Mouse (Mus musculus): ENCODE measurements around the gene Gm7347. TPM values are rescaled to one million over a fixed set of nuclear protein-coding genes. Genes with fewer than 3 reads are reported as not detected.

Gene Gm7347
- polyA plus RNA-seq, 1 experiment from 2014 or later, result not detected

Other genes with a start within 250 kb of the Gm7347 start
- not detected in 2 replicates for gene Gm21663, start 116.2 kb downstream of the Gm7347 start, polyA plus RNA-seq (2016; fragmentation: Nextera tagmentation; extraction: Ambion mirVana)
- gene Gm21671, start 104.2 kb downstream of the Gm7347 start, polyA plus RNA-seq (2016; fragmentation: Nextera tagmentation; extraction: Ambion mirVana), result not detected in 2 replicates
- 0.08 TPM in 1 of 2 replicates, not detected in the other for gene Gm21680, start 85.9 kb downstream of the Gm7347 start, polyA plus RNA-seq (2016; fragmentation: Nextera tagmentation; extraction: Ambion mirVana)
- gene Gm21698, start 69.9 kb downstream of the Gm7347 start, polyA plus RNA-seq (2016; fragmentation: Nextera tagmentation; extraction: Ambion mirVana), result 0.20 TPM in 1 of 2 replicates, not detected in the other
- not detected in 2 replicates for gene Gm1979, start 53.8 kb downstream of the Gm7347 start, polyA plus RNA-seq (2016; fragmentation: Nextera tagmentation; extraction: Ambion mirVana)
- not detected in 2 replicates for gene Gm5862, start 35.7 kb downstream of the Gm7347 start, polyA plus RNA-seq (2016; fragmentation: Nextera tagmentation; extraction: Ambion mirVana)
- gene Speer4a, start 19.0 kb downstream of the Gm7347 start, polyA plus RNA-seq (2016; fragmentation: Nextera tagmentation; extraction: Ambion mirVana), result not detected in 2 replicates
- gene Gm10471, start 30.7 kb upstream of the Gm7347 start, polyA plus RNA-seq (2016; fragmentation: Nextera tagmentation; extraction: Ambion mirVana), result not detected in 2 replicates
- not detected in 2 replicates for gene 5031410I06Rik, start 46.8 kb upstream of the Gm7347 start, polyA plus RNA-seq (2016; fragmentation: Nextera tagmentation; extraction: Ambion mirVana)
- gene Gm10220, start 62.8 kb upstream of the Gm7347 start, polyA plus RNA-seq (2016; fragmentation: Nextera tagmentation; extraction: Ambion mirVana), result not detected in 2 replicates
- 0.06 TPM in 1 of 2 replicates, not detected in the other for gene Gm7361, start 199.1 kb upstream of the Gm7347 start, polyA plus RNA-seq (2016; fragmentation: Nextera tagmentation; extraction: Ambion mirVana)

Data from hindbrain, embryonic 12.5 days (tissue).